Mouse (Mus musculus): ENCODE measurements at regions not wholly inside any gene's neighbourhood (a gene's known extent, or its start where the extent isn't known, plus 50 kb on each side); places are given as distances from the start of the nearest gene placed in this dataset.

GRCm38 (mm10) chr10:53801048-53801641 is 50.2 kb upstream of the Fam184a start:
- Histone ChIP-seq H3K9me3 (replicated peaks; ENCODE audit: low read length) (no peaks in the 10 kb centered on the region), H3K4me3 (replicated peaks; ENCODE audit: low read depth, low read length) (no peak overlapping the region), H3K36me3 (ENCODE audit: insufficient read depth, low read length) (no peaks in the 10 kb centered on the region), H3K9ac (ENCODE audit: low read depth, low read length) (no peak overlapping the region), H3K27me3 (ENCODE audit: insufficient read depth, low read length) (no peaks in the 10 kb centered on the region), H3K4me2 (ENCODE audit: low read length) (no peak overlapping the region), H3K27ac (no peak overlapping the region), H3K4me1 (replicated peaks; ENCODE audit: insufficient read depth, low read length) (no peaks in the 10 kb centered on the region)
- ATAC-seq (replicated peaks; ENCODE audit: low FRiP score, low read depth) (peak; percentile 91), DNase-seq (ENCODE audit: low spot score) (peak; percentile 47)
- 33% methylated on average over 7 of the region's 7 CpGs for WGBS
- no peak for TF ChIP-seq CTCF (IDR thresholded peaks at IDR 0.05; ENCODE audit: low read depth)
